Mouse (Mus musculus): ENCODE measurements around the gene Gm13272. TPM values are rescaled to one million over a fixed set of nuclear protein-coding genes. Genes with fewer than 3 reads are reported as not detected.
"Not testable (repeated sequence)": the region's sequence is repeated elsewhere in the genome, so short reads cannot be mapped to it uniquely, and the experiment has no call there.

Gene Gm13272
- polyA plus RNA-seq, 1 experiment from 2014 or later, result not detected

GRCm38 (mm10) chr4:88757628-88758031 lies 22.0 kb upstream of the Gm13272 start:
- peak; percentile 100 for ATAC-seq
- not testable (repeated sequence) for H3K4me1 ChIP-seq (ENCODE audit: control insufficient read depth, insufficient read depth, low read length); H3K36me3 ChIP-seq (ENCODE audit: control insufficient read depth, insufficient read depth, low read length); H3K27me3 ChIP-seq (ENCODE audit: control insufficient read depth, insufficient read depth, low read depth, low read length); H3K9me3 ChIP-seq (replicated peaks; ENCODE audit: control insufficient read depth, low read length, poor library complexity, severe bottlenecking)
- H3K4me3 ChIP-seq (ENCODE audit: low read depth, low read length), result peak overlapping the region; percentile 41
- peak overlapping the region; percentile 74 for H3K4me2 ChIP-seq (ENCODE audit: low read length)
- peak overlapping the region; percentile 45; the same call in 1 of the 2 replicates for H3K9ac ChIP-seq (ENCODE audit: low read depth, low read length)
- WGBS, result 0% methylated on average over 21 of the region's 21 CpGs
- H3K27ac ChIP-seq (ENCODE audit: low read length), result peak overlapping the region; percentile 55; the same call in 1 of the 2 replicates

GRCm38 (mm10) chr4:88758751-88759150 lies 20.9 kb upstream of the Gm13272 start:
- H3K27ac ChIP-seq (ENCODE audit: low read length); H3K27me3 ChIP-seq (ENCODE audit: control insufficient read depth, insufficient read depth, low read depth, low read length); H3K4me1 ChIP-seq (ENCODE audit: control insufficient read depth, insufficient read depth, low read length); ATAC-seq; H3K9ac ChIP-seq (ENCODE audit: low read depth, low read length); H3K9me3 ChIP-seq (replicated peaks; ENCODE audit: control insufficient read depth, low read length, poor library complexity, severe bottlenecking); H3K36me3 ChIP-seq (ENCODE audit: control insufficient read depth, insufficient read depth, low read length); H3K4me2 ChIP-seq (ENCODE audit: low read length); H3K4me3 ChIP-seq (ENCODE audit: low read depth, low read length): not testable (repeated sequence)
- 90% methylated on average over 9 of the region's 9 CpGs for WGBS

GRCm38 (mm10) chr4:88759610-88760268 lies 19.9 kb upstream of the Gm13272 start, which contains the start of gene Gm13283:
TSS of gene Gm13283 (plus strand) at chr4:88760119.
- H3K9me3 ChIP-seq (replicated peaks; ENCODE audit: control insufficient read depth, low read length, poor library complexity, severe bottlenecking); H3K27ac ChIP-seq (ENCODE audit: low read length); H3K36me3 ChIP-seq (ENCODE audit: control insufficient read depth, insufficient read depth, low read length); H3K9ac ChIP-seq (ENCODE audit: low read depth, low read length); H3K27me3 ChIP-seq (ENCODE audit: control insufficient read depth, insufficient read depth, low read depth, low read length); H3K4me1 ChIP-seq (ENCODE audit: control insufficient read depth, insufficient read depth, low read length); ATAC-seq: not testable (repeated sequence)
- 36% methylated on average over 6 of the region's 14 CpGs for WGBS
- peak within 1 kb of the TSS; percentile 32 for H3K4me3 ChIP-seq (ENCODE audit: low read depth, low read length)
- H3K4me2 ChIP-seq (ENCODE audit: low read length), result peak within 1 kb of the TSS; percentile 60

- H3K4me2 ChIP-seq (ENCODE audit: low read length), result peak overlapping the region; percentile 60
- not testable (repeated sequence) for H3K9me3 ChIP-seq (replicated peaks; ENCODE audit: control insufficient read depth, low read length, poor library complexity, severe bottlenecking); H3K27ac ChIP-seq (ENCODE audit: low read length); H3K4me1 ChIP-seq (ENCODE audit: control insufficient read depth, insufficient read depth, low read length); H3K9ac ChIP-seq (ENCODE audit: low read depth, low read length); H3K36me3 ChIP-seq (ENCODE audit: control insufficient read depth, insufficient read depth, low read length); H3K27me3 ChIP-seq (ENCODE audit: control insufficient read depth, insufficient read depth, low read depth, low read length); ATAC-seq
- 0% methylated on average over 12 of the region's 28 CpGs for WGBS
- H3K4me3 ChIP-seq (ENCODE audit: low read depth, low read length), result peak overlapping the region; percentile 32
Measured at GRCm38 (mm10) chr4:88760431-88760830, 19.2 kb upstream of the Gm13272 start.

- not testable (repeated sequence) for H3K4me3 ChIP-seq (ENCODE audit: low read depth, low read length); H3K9ac ChIP-seq (ENCODE audit: low read depth, low read length); H3K4me1 ChIP-seq (ENCODE audit: control insufficient read depth, insufficient read depth, low read length); H3K9me3 ChIP-seq (replicated peaks; ENCODE audit: control insufficient read depth, low read length, poor library complexity, severe bottlenecking); H3K36me3 ChIP-seq (ENCODE audit: control insufficient read depth, insufficient read depth, low read length); H3K27me3 ChIP-seq (ENCODE audit: control insufficient read depth, insufficient read depth, low read depth, low read length); H3K27ac ChIP-seq (ENCODE audit: low read length); H3K4me2 ChIP-seq (ENCODE audit: low read length); ATAC-seq
- WGBS, result 65% methylated on average over 6 of the region's 8 CpGs
Measured at GRCm38 (mm10) chr4:88761776-88762175, 17.9 kb upstream of the Gm13272 start.

GRCm38 (mm10) chr4:88762341-88762740 lies 17.3 kb upstream of the Gm13272 start:
- not testable (repeated sequence) for ATAC-seq; H3K4me2 ChIP-seq (ENCODE audit: low read length)
- 59% methylated on average over 7 of the region's 9 CpGs for WGBS

GRCm38 (mm10) chr4:88763384-88764018 lies 16.1 kb upstream of the Gm13272 start:
- H3K9ac ChIP-seq (ENCODE audit: low read depth, low read length); H3K36me3 ChIP-seq (ENCODE audit: control insufficient read depth, insufficient read depth, low read length); H3K27me3 ChIP-seq (ENCODE audit: control insufficient read depth, insufficient read depth, low read depth, low read length); H3K27ac ChIP-seq (ENCODE audit: low read length); H3K9me3 ChIP-seq (replicated peaks; ENCODE audit: control insufficient read depth, low read length, poor library complexity, severe bottlenecking); H3K4me1 ChIP-seq (ENCODE audit: control insufficient read depth, insufficient read depth, low read length); ATAC-seq: not testable (repeated sequence)
- Histone ChIP-seq H3K4me2 (ENCODE audit: low read length) (peak overlapping the region; percentile 60), H3K4me3 (ENCODE audit: low read depth, low read length) (peak overlapping the region; percentile 34)
- WGBS, result 5% methylated on average over 21 of the region's 42 CpGs

More at GRCm38 (mm10) chr4:88762341-88762740, 17.3 kb upstream of the Gm13272 start:
- H3K4me3 ChIP-seq (ENCODE audit: low read depth, low read length); H3K4me1 ChIP-seq (ENCODE audit: control insufficient read depth, insufficient read depth, low read length); H3K36me3 ChIP-seq (ENCODE audit: control insufficient read depth, insufficient read depth, low read length); H3K27ac ChIP-seq (ENCODE audit: low read length); H3K9ac ChIP-seq (ENCODE audit: low read depth, low read length); H3K27me3 ChIP-seq (ENCODE audit: control insufficient read depth, insufficient read depth, low read depth, low read length); H3K9me3 ChIP-seq (replicated peaks; ENCODE audit: control insufficient read depth, low read length, poor library complexity, severe bottlenecking): not testable (repeated sequence)

GRCm38 (mm10) chr4:88773534-88773933 lies 6.1 kb upstream of the Gm13272 start, which contains the start of gene Gm13290:
TSS of gene Gm13290 (plus strand) at chr4:88773834.
- H3K4me3 ChIP-seq (ENCODE audit: low read depth, low read length); ATAC-seq; H3K4me1 ChIP-seq (ENCODE audit: control insufficient read depth, insufficient read depth, low read length); H3K36me3 ChIP-seq (ENCODE audit: control insufficient read depth, insufficient read depth, low read length); H3K9ac ChIP-seq (ENCODE audit: low read depth, low read length); H3K27ac ChIP-seq (ENCODE audit: low read length); H3K27me3 ChIP-seq (ENCODE audit: control insufficient read depth, insufficient read depth, low read depth, low read length); H3K9me3 ChIP-seq (replicated peaks; ENCODE audit: control insufficient read depth, low read length, poor library complexity, severe bottlenecking); H3K4me2 ChIP-seq (ENCODE audit: low read length): not testable (repeated sequence)
- WGBS, result no CpG with 5 or more reads among the region's 32 CpGs

- H3K9me3 ChIP-seq (replicated peaks; ENCODE audit: control insufficient read depth, low read length, poor library complexity, severe bottlenecking); ATAC-seq; H3K4me1 ChIP-seq (ENCODE audit: control insufficient read depth, insufficient read depth, low read length); H3K27ac ChIP-seq (ENCODE audit: low read length); H3K27me3 ChIP-seq (ENCODE audit: control insufficient read depth, insufficient read depth, low read depth, low read length); H3K9ac ChIP-seq (ENCODE audit: low read depth, low read length); H3K4me3 ChIP-seq (ENCODE audit: low read depth, low read length); H3K36me3 ChIP-seq (ENCODE audit: control insufficient read depth, insufficient read depth, low read length); H3K4me2 ChIP-seq (ENCODE audit: low read length): not testable (repeated sequence)
- WGBS, result no CpG with 5 or more reads among the region's 29 CpGs
Measured at GRCm38 (mm10) chr4:88776622-88777021, 3.0 kb upstream of the Gm13272 start, which contains the start of gene Gm13289. TSS of gene Gm13289 (plus strand) at chr4:88776922.

Measured in midbrain, embryonic 16.5 days (tissue).